Mouse (Mus musculus) embryonic fibroblast, embryonic 13.5 days (primary cell): Measurements from ENCODE around the gene Nap1l5. TPM values are rescaled to one million over a fixed set of nuclear protein-coding genes. Genes with fewer than 3 reads are reported as not detected.

ENCODE experiments used
- H3K27ac ChIP-seq: 2 replicates; pipeline ENCODE4 v1.5.1; 2012; ENCODE audit warnings: low read length, control low read depth, inconsistent platforms; ENCODE audit not compliant: insufficient read depth
- H3K4me1 ChIP-seq: 2 replicates; pipeline ENCODE4 v1.6.1; 2011; ENCODE audit warnings: low read length; ENCODE audit not compliant: control insufficient read depth, insufficient read depth
- H3K4me3 ChIP-seq: 2 replicates; pipeline ENCODE4 v1.5.1; 2011; ENCODE audit warnings: mild to moderate bottlenecking, control low read depth, low read length; ENCODE audit not compliant: insufficient read depth
- CTCF ChIP-seq: IDR thresholded peaks from 2 replicates; pipeline ENCODE4 v1.5.1; 2011; ENCODE audit warnings: mild to moderate bottlenecking, control low read depth, low read length, moderate library complexity, borderline replicate concordance; ENCODE audit not compliant: insufficient read depth
- POLR2A ChIP-seq: IDR thresholded peaks from 2 replicates; pipeline ENCODE4 v1.6.1; 2011; ENCODE audit warnings: low read depth, mild to moderate bottlenecking, control low read depth, low read length, moderate library complexity
- polyA plus RNA-seq: library from polyadenylated mRNA; stranded (reverse); fragments of >200 nt; gene quantifications from 2 replicates; pipeline ENCODE4 v1.2.4, GENCODE M21; 2011; ENCODE audit warnings: low read depth; ENCODE audit not compliant: missing spikeins, insufficient read length

Nap1l5 gene
- polyA plus RNA-seq, 1 experiment: 4.0 TPM

DNA sequence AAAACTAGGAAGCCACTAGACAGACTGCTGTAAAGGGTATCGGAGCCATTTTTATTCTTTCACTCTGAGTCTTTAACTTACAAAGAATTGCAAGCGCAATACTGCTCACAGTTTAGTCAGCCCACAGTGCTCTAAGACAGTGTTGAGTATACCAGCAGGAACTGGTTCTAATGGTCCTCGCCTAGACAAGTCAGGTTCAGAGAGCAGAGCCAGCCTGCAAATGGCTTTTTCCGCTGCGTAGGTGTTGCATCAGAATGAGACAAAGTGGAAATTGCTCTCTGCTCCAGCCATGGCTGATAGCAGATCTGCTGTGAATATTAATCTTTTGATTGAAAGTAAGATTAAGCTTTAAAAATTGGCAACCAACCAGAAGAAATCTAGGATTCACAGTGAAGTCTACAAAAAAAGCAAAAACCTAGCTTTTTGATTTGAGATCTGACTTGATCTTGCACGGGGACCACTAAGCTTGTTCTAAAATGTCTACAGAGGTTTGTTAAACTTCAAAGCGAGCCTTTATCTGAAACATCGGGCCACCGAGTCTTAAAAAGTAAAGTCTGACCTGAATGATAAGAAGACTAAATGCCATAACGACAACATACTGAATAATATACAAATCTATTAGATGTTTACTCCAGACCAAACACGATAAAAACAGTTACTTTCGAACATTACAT, 25.8 kb upstream of the Nap1l5 start:
- no peak overlapping the region for H3K4me3 ChIP-seq
- TF ChIP-seq POLR2A (no peak), CTCF (no peak)
- H3K27ac ChIP-seq: no peak overlapping the region
- H3K4me1 ChIP-seq: no peaks in the 10 kb centered on the region

DNA sequence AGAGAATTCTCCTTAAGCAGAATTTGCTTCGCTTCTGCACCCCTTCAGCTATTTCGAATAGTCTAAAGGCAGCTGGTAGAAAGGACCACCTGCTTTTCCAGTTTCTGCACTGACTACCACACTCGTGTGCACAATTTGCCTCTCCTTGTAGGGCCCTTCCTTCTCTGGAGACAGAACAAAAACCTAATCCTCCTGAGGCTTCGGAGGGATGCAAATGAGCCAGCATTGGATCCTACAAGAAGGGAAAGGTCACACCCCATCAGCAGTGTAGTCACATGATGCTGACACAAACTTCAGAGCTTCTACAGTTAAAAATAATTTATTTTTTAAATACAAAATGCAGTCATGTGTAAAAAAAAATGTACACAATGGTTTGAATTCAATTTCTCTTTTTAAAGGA, 24.3 kb upstream of the Nap1l5 start:
- Histone ChIP-seq H3K4me1 (no peaks in the 10 kb centered on the region), H3K4me3 (no peak overlapping the region), H3K27ac (no peak overlapping the region)
- TF ChIP-seq CTCF (no peak), POLR2A (no peak)

DNA sequence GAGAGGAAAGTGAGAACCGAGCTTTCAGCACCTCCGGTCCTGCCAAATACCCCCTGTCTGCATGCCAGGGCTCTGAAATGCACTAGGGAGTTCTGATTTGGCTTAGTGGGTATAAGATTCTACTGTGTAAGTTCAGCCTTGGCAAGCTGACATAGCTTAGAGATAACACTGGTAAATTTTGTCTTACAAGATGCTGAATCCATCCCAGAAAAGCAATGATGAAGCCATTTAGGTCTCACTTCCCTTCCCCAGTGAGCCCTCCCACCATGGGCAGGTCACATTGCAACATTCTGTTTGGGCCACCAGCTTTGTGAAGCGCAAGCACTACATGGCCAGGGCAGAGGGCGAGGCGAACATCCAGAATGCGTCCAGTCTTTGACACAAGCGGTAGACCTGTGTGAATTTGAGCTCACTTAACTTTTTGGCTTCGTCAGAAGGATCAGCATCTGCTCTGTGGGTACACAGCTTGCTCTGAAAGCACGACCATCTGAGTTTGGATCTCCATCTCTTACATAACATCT, 23.1 kb upstream of the Nap1l5 start:
- no peak overlapping the region for H3K27ac ChIP-seq
- H3K4me1 ChIP-seq: no peaks in the 10 kb centered on the region
- H3K4me3 ChIP-seq: no peak overlapping the region
- TF ChIP-seq POLR2A: no peak

GRCm38 (mm10) chr6:58927881-58928280, 21.0 kb upstream of the Nap1l5 start:
- no peak overlapping the region for H3K4me3 ChIP-seq
- no peaks in the 10 kb centered on the region for H3K4me1 ChIP-seq
- H3K27ac ChIP-seq: no peak overlapping the region
- TF ChIP-seq POLR2A (no peak), CTCF (no peak)

GRCm38 (mm10) chr6:58922511-58922910, 15.6 kb upstream of the Nap1l5 start:
- Histone ChIP-seq H3K4me3 (no peak overlapping the region), H3K4me1 (peaks cover 2% of the 10 kb centered on the region; the same call in 1 of the 2 replicates), H3K27ac (no peak overlapping the region)
- no peak for TF ChIP-seq POLR2A
- no peak for TF ChIP-seq CTCF

GRCm38 (mm10) chr6:58921623-58922022, 14.7 kb upstream of the Nap1l5 start:
- Histone ChIP-seq H3K27ac (no peak overlapping the region), H3K4me3 (no peak overlapping the region)

GRCm38 (mm10) chr6:58920735-58921134, 13.9 kb upstream of the Nap1l5 start:
- Histone ChIP-seq H3K27ac (no peak overlapping the region), H3K4me3 (no peak overlapping the region), H3K4me1 (peaks cover 2% of the 10 kb centered on the region; the same call in 1 of the 2 replicates)
- TF ChIP-seq POLR2A: no peak
- no peak for TF ChIP-seq CTCF

More at GRCm38 (mm10) chr6:58921623-58922022, 14.7 kb upstream of the Nap1l5 start:
- peaks cover 2% of the 10 kb centered on the region; the same call in 1 of the 2 replicates for H3K4me1 ChIP-seq
- TF ChIP-seq CTCF (no peak), POLR2A (no peak)

DNA sequence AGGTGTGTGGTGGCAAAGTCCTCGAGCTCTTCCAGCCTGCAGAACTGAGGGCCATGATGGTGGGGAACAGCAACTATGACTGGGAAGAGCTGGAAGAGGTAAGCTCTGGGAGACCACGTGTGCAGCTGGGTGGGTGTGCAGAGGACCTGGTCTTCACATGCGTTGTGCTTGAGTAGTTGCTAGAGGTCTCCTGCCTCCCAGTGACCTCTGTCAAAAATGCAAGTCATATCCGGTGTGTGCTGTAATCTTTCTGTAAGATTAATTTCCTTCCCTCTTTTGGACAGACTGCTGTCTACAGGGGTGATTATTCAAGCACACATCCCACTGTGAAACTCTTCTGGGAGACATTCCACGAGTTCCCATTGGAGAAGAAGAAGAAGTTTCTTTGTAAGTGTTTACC, 9.6 kb upstream of the Nap1l5 start:
- TF ChIP-seq POLR2A (no peak), CTCF (no peak)
- Histone ChIP-seq H3K4me3 (no peak overlapping the region), H3K4me1 (no peaks in the 10 kb centered on the region), H3K27ac (no peak overlapping the region)

- Histone ChIP-seq H3K4me3 (no peak overlapping the region), H3K4me1 (no peaks in the 10 kb centered on the region), H3K27ac (no peak overlapping the region)
- no peak for TF ChIP-seq POLR2A
- TF ChIP-seq CTCF: no peak
These were observed 7.1 kb upstream of the Nap1l5 start for GRCm38 (mm10) chr6:58913971-58914370.

GRCm38 (mm10) chr6:58913551-58913950, 6.7 kb upstream of the Nap1l5 start:
- TF ChIP-seq CTCF: no peak
- TF ChIP-seq POLR2A: no peak
- Histone ChIP-seq H3K4me1 (no peaks in the 10 kb centered on the region), H3K4me3 (no peak overlapping the region), H3K27ac (no peak overlapping the region)

DNA sequence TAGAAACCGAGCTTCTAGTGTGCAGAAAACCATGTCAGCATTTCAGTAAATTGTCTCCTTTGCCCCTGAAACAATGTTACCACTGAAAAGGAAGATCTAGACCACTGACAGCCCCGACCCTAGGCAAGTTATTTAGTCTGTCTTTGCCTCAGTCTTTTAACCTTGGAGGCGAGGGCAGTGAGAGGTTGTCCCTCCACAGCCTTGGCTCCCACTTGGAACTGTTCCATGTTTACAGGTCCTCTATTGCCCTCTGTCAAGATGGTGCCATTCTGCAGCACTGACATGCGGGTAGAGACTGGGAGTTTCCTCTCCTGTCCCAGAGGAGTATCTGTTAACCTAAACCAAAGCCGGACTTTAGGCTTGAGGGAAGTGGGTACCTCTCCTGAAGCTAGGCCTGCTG, 6.0 kb upstream of the Nap1l5 start:
- no peak overlapping the region for H3K4me3 ChIP-seq
- TF ChIP-seq POLR2A (no peak), CTCF (no peak)
- H3K27ac ChIP-seq: no peak overlapping the region
- H3K4me1 ChIP-seq: no peaks in the 10 kb centered on the region
